Mouse (Mus musculus) thymus, postnatal 0 days (tissue): ENCODE measurements around the gene Olfr1259. TPM values are rescaled to one million over a fixed set of nuclear protein-coding genes. Genes with fewer than 3 reads are reported as not detected.
"Not testable (repeated sequence)": the region's sequence is repeated elsewhere in the genome, so short reads cannot be mapped to it uniquely, and the experiment has no call there.

ENCODE experiments used
- DNase-seq: peaks from one replicate; pipeline ENCODE4 v3.0.0-alpha.2; 2015; ENCODE audit warnings: low spot score
- polyA plus RNA-seq: library from polyadenylated mRNA; unstranded; fragments of >200 nt; fragmentation: Nextera tagmentation; extraction: Ambion mirVana; gene quantifications from 2 replicates; pipeline ENCODE4 v1.2.1, GENCODE M21; 2015

The Olfr1259 gene
- not detected in 2 replicates for polyA plus RNA-seq

DNA sequence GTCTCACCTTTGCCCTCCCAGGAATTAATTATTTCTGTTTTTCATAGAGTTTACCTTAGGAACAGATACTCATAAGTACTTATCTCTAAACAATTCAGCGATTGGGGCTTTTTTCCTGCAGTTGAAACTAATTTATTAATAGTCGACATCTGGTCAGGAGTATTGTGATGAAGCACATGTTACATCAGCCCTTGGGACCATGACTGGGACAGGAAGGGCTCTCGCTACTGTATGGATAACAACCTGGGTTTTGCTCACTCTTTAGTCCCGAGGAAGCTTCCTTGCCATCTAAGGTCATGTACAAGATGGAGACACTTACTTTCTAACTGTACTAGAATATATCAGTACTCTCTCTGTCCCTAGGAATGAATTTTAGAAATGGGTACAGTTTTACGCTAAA is at the start of gene Olfr1259:
Olfr1259 (minus strand) TSS at position 101 of the 400 bp plus-strand sequence.
- no peak for DNase-seq

DNA sequence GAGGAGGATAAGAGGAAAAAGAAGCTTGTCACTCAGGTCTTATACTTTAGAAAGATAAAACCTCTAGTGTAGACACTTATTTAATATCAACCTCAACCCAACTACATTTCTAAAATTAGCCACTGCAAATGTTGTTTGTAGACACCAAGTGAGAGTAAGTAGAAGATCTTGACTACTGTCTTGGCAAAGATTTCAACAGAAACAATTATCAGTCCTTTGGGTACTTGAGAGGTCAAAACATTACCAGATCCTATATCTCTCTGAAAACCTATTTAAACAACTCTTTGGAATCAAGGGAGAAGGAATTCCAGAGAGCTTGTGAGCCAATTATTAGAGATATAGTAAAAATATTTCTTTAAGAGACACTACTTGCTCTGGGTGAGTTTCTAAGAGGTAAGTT is 42.5 kb upstream of the Olfr1259 start, which contains the start of gene Olfr1261:
Olfr1261 (plus strand) TSS at position 301 of the 400 bp plus-strand sequence.
- no peak for DNase-seq

DNA sequence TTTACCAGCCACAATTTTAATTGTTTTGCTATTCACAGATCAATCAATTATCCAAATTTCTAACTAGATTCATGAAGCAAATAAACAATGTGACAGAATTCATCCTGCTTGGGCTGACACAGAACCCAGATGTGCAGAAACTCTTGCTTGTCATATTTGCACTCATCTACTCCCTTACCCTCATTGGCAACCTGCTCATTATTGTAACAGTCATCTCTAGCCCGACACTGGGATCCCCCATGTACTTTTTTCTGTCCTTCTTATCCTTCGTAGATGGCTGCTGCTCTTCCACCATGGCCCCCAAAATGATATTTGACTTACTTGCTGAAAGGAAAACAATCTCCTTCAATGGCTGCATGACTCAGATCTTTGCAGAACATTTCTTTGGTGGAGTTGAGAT is 29.2 kb upstream of the Olfr1259 start:
- DNase-seq = no peak

DNA sequence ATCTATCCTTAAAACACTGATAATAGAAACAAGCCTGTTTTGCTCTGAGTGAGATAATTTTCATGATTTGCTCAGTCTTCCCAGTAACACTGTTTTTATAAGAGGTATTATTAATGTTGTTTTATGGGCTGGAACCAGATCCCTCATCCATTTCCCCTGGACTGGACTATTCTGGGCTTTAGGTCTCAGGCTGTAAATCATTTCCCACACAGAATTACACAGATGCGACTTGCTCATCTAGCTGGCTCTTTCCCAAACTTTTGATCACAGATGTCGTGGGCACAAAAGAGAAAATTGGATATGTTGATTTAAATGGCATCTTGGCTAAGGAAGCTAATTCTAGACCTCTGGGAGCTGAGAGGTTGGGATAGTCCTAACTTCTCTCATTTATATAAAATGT is 25.7 kb upstream of the Olfr1259 start, which contains the start of gene Olfr1260:
Olfr1260 (plus strand) TSS at position 157 of the 400 bp plus-strand sequence.
- no peak for DNase-seq

DNA sequence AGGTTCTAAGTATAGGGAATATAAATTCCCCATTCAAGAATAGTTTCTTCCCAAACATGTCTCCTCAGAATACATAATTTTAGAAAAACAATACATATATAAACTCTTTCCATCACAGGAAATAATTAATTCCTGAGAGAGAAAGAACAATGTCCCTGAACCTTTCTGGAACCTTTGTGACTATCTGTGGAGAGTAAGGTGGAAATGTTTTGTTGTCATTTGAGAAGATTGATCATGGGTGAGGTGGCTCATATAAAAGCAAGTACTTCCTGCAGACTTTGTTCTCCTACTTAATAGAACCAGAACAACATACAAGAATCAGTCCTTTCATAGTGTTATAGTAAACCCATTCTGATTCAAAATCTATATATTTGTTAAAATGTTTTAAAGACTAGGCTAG is 21.5 kb downstream of the Olfr1259 start, which contains the start of gene Olfr1258:
Olfr1258 (plus strand) TSS at position 301 of the 400 bp plus-strand sequence.
- no peak for DNase-seq

DNA sequence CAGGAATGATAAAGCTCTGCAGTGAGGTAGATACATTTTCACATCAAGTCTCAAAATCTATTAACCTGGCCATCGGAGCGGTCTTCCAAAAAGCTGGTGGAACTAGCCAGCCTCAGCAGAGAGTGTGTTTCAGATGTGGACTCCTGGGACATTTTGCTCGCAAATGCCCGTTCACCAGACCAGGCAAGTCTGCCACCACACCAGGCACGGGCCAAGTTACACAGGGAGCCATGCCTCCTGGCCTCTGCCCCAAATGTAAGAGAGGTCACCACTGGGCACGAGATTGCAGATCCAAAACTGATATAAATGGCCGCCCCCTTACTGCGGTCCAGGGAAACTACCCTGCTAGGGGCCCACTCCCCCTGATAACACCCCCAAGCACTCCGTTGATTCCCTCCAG is 35.8 kb downstream of the Olfr1259 start:
- not testable (repeated sequence) for DNase-seq

Other genes starting within 250 kb of the Olfr1259 start
- not detected in 2 replicates for gene Olfr1252, start 223.7 kb downstream of the Olfr1259 start, polyA plus RNA-seq
- gene Olfr1253, start 191.6 kb downstream of the Olfr1259 start, polyA plus RNA-seq = not detected in 2 replicates
- gene Olfr1254, start 155.0 kb downstream of the Olfr1259 start, polyA plus RNA-seq = not detected in 2 replicates
- gene Olfr1255, start 136.6 kb downstream of the Olfr1259 start, polyA plus RNA-seq = not detected in 2 replicates
- not detected in 2 replicates for gene Olfr1256, start 107.1 kb downstream of the Olfr1259 start, polyA plus RNA-seq
- not detected in 2 replicates for gene Olfr48, start 100.5 kb downstream of the Olfr1259 start, polyA plus RNA-seq
- not detected in 2 replicates for gene Olfr1257, start 70.2 kb downstream of the Olfr1259 start, polyA plus RNA-seq
- not detected in 2 replicates for gene Olfr1258, start 21.4 kb downstream of the Olfr1259 start, polyA plus RNA-seq
- gene Olfr1260, start 25.7 kb upstream of the Olfr1259 start, polyA plus RNA-seq = not detected in 2 replicates
- not detected in 2 replicates for gene Olfr1261, start 42.6 kb upstream of the Olfr1259 start, polyA plus RNA-seq
- not detected in 2 replicates for gene Olfr1262, start 51.5 kb upstream of the Olfr1259 start, polyA plus RNA-seq
- gene Olfr1263, start 63.5 kb upstream of the Olfr1259 start, polyA plus RNA-seq = not detected in 2 replicates
- gene Olfr1264, start 76.9 kb upstream of the Olfr1259 start, polyA plus RNA-seq = not detected in 2 replicates
- gene Olfr1265, start 86.7 kb upstream of the Olfr1259 start, polyA plus RNA-seq = not detected in 2 replicates
- gene Olfr140, start 114.9 kb upstream of the Olfr1259 start, polyA plus RNA-seq = not detected in 2 replicates
- gene Olfr1269, start 172.7 kb upstream of the Olfr1259 start, polyA plus RNA-seq = not detected in 2 replicates
- gene Olfr32, start 193.6 kb upstream of the Olfr1259 start, polyA plus RNA-seq = not detected in 2 replicates
- not detected in 2 replicates for gene Olfr1270, start 204.4 kb upstream of the Olfr1259 start, polyA plus RNA-seq